Mouse (Mus musculus): ENCODE data around the gene Srgap3.

DNA sequence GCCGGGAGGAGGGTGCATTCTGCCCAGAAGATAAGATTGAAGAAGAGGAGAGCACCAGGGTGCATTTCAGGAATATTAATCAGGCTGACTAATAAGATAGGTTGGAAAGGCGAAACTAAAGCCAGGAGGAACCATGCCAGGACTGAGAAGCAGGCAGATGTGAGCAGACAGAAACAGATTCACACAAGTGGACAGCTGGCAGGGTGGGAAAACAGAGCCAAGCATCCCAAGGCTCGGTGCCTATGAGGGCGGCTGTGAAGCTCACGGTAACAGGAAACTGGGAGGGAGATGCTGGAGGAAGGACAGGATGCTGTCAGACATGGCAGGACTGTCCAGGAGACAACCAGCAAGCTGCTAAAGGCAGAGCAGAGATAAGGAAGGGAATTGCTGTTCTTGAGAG is 96.3 kb downstream of the Srgap3 start:
- TF ChIP-seq ZNF384 (IDR thresholded peaks at IDR 0.05; ENCODE audit: low read depth, low read length) (no peak), ZC3H11A (IDR thresholded peaks at IDR 0.05; ENCODE audit: borderline replicate concordance, low read depth, low read length) (no peak), CHD2 (IDR thresholded peaks at IDR 0.05; ENCODE audit: low read depth, low read length) (no peak)
